Mouse (Mus musculus) spleen, embryonic (tissue): ENCODE measurements at regions not wholly inside any gene's neighbourhood (a gene's known extent, or its start where the extent isn't known, plus 50 kb on each side); places are given as distances from the start of the nearest gene placed in this dataset.

Experiments used
- CTCF ChIA-PET: fragments of 350-600 bp; sonication (Branson Sonifier 250); formaldehyde crosslinking; loops from one replicate; lab custom pipeline; 2022; lab: Charles Lee

- CTCF ChIA-PET: no interaction called here
Measured at GRCm38 (mm10) chr13:5211659-5212058, 602.7 kb upstream of the Akr1e1 start.

DNA sequence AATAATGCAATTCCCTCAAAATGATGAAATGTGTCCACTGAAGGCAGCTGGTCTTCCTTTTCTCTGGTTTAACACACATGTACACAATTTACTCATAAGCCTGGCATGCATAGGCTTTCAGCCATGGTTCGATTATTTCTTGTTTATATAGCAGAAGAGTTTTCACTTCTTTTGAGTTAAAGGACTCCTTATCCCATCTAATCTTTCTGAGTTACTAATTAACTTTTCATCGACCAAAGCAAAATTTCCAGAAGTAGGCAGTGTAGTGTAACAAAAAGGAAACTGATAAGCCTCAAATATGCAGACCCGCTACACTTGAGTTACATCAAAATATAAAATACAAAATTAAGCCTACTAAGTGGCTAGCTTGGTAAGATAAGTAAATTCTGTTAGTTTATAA lies 620.5 kb upstream of the Akr1e1 start:
- CTCF ChIA-PET: no interaction called here

DNA sequence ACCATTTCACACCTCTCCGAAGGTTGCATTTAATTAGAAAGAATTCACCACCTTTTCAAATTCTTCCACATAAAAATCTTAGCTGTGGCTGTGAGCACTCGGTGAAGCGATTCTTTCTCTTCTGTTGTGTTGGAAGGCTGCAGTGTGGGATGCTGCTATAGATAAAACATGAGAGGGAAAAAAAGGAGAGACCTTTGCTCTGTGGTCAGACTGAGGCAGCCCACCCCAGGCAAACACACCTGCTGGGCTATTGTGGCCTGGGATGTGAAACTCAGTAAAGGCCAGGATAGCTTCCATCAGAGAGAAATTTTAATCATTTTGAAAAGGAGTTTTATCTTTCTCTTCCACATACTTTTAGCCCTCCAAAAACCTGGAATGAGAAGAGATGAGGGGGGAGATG lies 625.3 kb upstream of the Akr1e1 start:
- CTCF ChIA-PET: no interaction called here

DNA sequence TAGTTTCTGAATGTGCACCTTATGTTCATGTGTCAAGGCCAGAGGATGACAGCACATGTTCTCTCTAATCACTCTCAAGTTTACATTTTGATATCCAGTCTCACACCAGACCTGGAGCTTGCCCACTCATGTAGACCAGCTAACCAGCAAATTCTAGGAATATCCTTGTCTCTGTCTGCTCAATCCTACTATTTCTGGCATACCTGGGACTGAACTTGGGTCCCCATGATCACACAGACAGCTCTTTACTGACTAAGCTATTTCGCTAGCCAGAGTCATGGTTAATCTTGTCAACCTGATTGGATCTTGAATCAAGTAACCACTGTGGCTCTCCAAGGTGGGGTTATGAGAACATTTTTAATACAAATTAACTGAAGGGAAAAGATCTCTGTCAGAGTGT lies 625.9 kb upstream of the Klf6 start:
- CTCF ChIA-PET: no interaction called here

DNA sequence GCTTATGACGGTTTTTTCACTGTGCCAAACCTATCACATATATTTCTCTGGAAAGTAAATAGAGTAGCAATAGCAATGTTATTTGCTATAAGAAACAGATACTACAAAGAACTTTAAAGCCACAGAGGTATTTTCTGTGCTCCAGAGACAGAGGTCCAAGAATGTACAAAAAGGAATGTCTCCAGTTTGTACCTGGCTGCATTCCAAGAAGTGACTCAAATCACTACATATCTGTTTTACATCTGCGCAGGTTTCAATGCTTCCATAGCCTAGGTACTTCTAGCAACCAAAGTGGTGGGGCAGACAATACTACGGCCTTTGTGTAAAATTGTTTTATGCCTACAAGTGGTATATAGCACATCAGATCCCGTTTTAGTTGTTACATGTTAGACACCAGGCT lies 620.7 kb upstream of the Klf6 start:
- CTCF ChIA-PET: no interaction called here

- CTCF ChIA-PET: no interaction called here
Measured at GRCm38 (mm10) chr13:5242782-5243181, 618.5 kb upstream of the Klf6 start.

- CTCF ChIA-PET: no interaction called here
Measured at GRCm38 (mm10) chr13:5248671-5249391, 612.5 kb upstream of the Klf6 start.

DNA sequence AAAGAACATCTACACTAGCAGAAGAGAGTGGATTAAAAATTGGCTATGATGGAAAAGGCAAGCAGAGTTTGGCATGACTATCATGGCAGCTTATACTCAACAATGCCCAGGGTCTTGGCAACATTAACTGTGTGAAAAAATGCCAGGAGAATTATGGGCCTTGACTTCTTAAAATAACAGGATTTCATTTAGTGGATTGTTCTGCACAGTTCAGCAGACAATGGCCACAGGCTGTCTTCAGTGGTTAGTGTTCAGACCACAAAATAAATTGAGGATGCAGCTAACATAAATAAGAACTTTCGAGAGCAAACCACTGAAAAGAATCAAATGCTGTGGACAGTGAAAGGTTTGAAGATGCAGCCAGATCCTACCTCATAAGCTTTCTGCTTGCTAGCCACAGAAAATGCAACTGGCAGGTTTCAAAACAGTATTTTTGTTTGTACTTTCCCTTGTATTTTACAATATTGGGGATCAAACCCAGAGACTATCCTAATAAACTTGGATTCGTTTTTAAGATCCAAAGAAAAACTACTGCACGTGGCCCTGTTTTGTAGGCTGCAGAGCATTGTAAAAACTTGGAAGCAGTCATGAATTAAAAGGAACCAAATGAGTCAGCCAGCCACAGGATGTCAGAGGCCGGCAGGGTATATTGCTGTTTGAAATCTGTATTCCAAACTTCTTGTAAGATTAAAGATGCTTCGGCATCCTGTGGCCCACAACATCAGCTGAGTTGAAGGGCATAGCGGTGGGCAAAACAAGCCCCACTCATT lies 603.2 kb upstream of the Klf6 start:
- CTCF ChIA-PET: no interaction called here

- CTCF ChIA-PET: no interaction called here
Measured at GRCm38 (mm10) chr13:5259760-5260159, 601.5 kb upstream of the Klf6 start.

- CTCF ChIA-PET: no interaction called here
Measured at GRCm38 (mm10) chr13:5272506-5273192, 588.6 kb upstream of the Klf6 start.

DNA sequence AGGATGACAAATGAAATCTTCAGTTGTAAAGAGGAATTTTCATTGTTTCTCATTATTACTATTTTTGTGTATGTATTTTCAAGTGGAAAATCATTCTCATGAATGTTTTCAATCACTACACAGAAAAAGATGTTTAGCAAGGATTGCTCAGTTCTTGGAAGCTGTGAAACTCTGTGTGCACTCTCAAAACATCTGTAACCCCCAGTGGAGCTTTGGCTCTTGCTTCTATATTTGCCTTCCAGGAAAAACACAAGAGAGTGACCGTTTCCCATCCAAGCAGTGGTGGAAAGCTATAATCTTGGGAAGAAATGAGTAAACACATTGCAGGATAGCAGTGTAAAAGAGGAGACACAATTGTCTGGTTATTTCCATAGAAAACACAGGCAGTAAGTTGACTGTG lies 584.7 kb upstream of the Klf6 start:
- CTCF ChIA-PET: interaction anchor here (0.6 kb wide), 1 partner anchor 20 kb away, joined by 3 read pairs; no protein-coding TSS in a partner anchor

DNA sequence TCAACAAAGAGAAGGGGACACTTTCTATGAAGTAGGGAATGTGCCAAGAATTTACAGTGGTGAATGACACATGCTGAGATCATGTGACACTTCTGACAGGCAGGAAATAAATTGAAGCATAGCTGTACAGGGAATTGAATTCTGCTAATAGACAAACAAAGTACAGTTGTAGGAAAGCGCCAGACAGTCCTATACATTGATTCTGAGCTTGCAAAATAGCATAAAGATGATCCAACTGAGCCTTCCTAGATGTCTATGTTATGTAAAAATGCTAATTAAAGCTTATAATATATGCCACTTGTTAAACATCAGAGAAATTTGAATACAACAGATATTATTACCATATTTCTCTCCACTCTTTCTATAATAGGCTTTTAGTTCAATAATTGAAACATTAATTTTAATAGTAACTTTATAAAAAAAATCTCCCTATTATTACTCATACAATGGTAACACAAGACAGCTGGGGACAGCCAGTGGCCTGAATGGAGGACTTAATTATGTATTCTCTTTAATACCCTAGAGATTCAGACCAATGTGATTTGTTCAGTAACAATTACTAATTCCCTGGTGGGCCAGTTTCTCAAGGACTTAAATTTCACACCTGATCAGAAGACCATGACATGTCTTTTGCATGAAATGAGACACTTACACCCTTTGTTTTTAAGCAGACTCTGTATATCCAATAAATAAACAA lies 571.4 kb upstream of the Klf6 start:
- CTCF ChIA-PET: no interaction called here

- CTCF ChIA-PET: no interaction called here
Measured at GRCm38 (mm10) chr13:5302141-5302540, 559.1 kb upstream of the Klf6 start.

- CTCF ChIA-PET: no interaction called here
Measured at GRCm38 (mm10) chr13:5306688-5307087, 554.6 kb upstream of the Klf6 start.

- CTCF ChIA-PET: no interaction called here
Measured at GRCm38 (mm10) chr13:5313297-5313696, 548.0 kb upstream of the Klf6 start.

GRCm38 (mm10) chr13:5315011-5315410 lies 546.3 kb upstream of the Klf6 start:
- CTCF ChIA-PET: no interaction called here

DNA sequence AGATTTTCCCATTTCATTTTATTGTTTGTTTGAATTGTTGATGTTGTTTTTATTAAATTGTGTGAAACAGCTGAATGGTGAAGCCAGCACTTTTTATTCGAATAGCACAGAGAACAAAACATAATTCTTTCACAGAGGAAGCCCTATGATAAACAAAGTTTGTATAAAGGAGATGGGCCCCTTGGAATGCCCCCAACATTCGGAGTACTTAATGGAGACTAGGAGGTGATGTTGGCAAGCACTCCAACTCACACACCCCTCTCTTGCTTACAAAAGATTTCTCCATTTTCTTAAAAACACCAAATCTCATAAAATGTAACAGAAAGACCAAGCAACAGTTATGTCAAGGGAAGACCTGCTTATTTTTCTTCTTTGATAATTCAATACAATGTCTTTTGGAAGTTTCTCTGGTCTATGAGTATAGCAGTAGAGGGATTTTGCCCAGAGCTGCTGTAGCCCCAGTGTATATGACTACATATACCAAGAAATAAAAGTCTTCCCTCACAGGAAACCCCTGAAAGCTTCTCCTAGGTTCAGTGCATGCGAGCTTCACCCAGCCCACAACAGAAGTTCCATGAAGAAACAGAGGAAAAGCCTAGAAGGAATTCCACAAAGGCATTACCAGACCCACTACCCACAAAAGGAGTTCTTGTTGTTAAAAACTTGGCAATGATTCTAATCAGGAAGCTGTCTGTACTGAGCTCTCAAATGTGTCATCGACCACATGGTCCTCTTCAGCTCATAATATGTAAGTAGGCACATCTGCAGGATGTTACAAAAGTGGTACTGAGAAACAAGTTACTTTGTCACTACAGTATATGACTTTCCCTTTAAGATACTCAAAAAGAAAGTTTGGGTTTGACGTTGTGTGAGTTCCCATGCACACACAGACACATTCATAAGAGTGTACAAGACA lies 543.1 kb upstream of the Klf6 start:
- CTCF ChIA-PET: no interaction called here

GRCm38 (mm10) chr13:5345712-5346111 lies 515.6 kb upstream of the Klf6 start:
- CTCF ChIA-PET: interaction anchor here (0.6 kb wide), 1 partner anchor 42 kb away, joined by 3 read pairs; no protein-coding TSS in a partner anchor

DNA sequence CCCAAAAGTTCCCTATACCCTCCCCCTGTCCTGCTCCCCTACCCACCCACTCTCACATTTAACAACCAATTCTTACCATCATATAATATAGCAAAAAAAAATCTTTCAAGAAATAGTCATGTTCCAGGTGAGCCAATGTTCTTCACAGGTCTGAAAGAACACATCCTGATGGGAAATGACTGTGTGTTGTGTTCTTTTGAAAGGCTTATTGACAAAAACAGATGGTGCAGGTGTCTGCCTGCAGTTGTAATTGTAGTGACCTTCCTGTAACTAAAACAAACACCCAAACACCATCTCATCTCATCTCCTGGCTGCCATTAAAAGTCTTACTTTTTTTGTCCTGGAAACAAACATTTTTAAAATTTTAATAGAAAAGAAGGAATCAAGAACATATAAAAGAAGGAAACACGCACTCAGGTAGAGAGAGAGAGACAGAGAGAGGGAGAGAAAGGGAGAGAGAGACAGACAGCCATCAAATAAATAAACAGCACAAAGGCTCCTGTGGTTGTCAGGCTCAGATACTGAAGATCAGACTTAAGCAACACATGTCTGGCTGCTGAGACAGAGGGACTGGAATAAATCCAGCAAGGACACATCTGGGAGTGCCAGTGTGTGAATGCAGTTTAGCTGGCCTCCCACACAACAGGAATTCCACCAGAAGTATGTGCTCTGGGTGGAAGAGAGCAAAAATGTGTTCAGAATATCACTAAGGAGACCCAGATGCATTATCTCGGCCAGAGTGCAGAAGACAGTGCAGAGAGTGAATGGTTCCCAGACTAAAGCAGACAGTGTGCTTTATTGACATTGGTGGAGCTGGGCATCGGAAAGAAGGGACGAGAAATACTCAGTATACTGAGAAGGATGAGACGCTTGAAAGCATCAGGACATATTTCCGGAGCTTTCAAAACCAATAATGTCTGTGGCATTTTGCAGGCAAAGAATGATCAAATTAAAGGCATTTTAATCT lies 513.5 kb upstream of the Klf6 start:
- CTCF ChIA-PET: no interaction called here
